Mouse (Mus musculus) heart, postnatal 0 days (tissue): ENCODE results near the gene Gfral. TPM values are rescaled to one million over a fixed set of nuclear protein-coding genes. Genes with fewer than 3 reads are reported as not detected.
"Not testable (repeated sequence)": the region's sequence is repeated elsewhere in the genome, so short reads cannot be mapped to it uniquely, and the experiment has no call there.

Experiments
- ATAC-seq: fragments of 200-750 bp; cut with Nextera tagmentation; 2 replicates; pipeline ENCODE4 v1.8.0; 2017; ENCODE audit warnings: low read depth, moderate number of reproducible peaks, moderate library complexity; ENCODE audit not compliant: insufficient read depth
- DNase-seq: peaks from one replicate; pipeline ENCODE4 v3.0.0-alpha.2; 2016; ENCODE audit warnings: low spot score
- H3K27ac ChIP-seq: fragments of 300-500 bp; sonication (generic); 2 replicates; pipeline ENCODE4 v1.5.1; 2014; ENCODE audit warnings: low read depth, mild to moderate bottlenecking
- H3K27me3 ChIP-seq: fragments of 300-500 bp; sonication (generic); 2 replicates; pipeline ENCODE4 v1.6.1; 2014; ENCODE audit warnings: low read length, mixed read lengths; ENCODE audit not compliant: control insufficient read depth, insufficient read depth
- H3K36me3 ChIP-seq: fragments of 300-500 bp; sonication (generic); replicated peaks from 2 replicates; pipeline ENCODE4 v1.6.1; 2014; ENCODE audit warnings: low read length, mixed read lengths; ENCODE audit not compliant: control insufficient read depth, insufficient read depth
- H3K4me1 ChIP-seq: fragments of 300-500 bp; sonication (generic); 2 replicates; pipeline ENCODE4 v1.6.1; 2014; ENCODE audit warnings: antibody characterized with exemption; ENCODE audit not compliant: control insufficient read depth, insufficient read depth
- H3K4me2 ChIP-seq: fragments of 300-500 bp; sonication (generic); 2 replicates; pipeline ENCODE4 v1.6.1; 2014; ENCODE audit warnings: low read depth, mild to moderate bottlenecking, low read length, moderate library complexity
- H3K4me3 ChIP-seq: fragments of 300-500 bp; sonication (generic); 2 replicates; pipeline ENCODE4 v1.5.1; 2014; ENCODE audit warnings: low read depth, low read length
- H3K9ac ChIP-seq: fragments of 300-500 bp; sonication (generic); replicated peaks from 2 replicates; pipeline ENCODE4 v1.6.1; 2014; ENCODE audit warnings: low read depth, low read length, mixed read lengths
- H3K9me3 ChIP-seq: fragments of 300-500 bp; sonication (generic); replicated peaks from 2 replicates; pipeline ENCODE4 v1.6.1; 2016; ENCODE audit warnings: low read length; ENCODE audit not compliant: control insufficient read depth
- CTCF ChIP-seq: IDR thresholded peaks from 2 replicates; pipeline ENCODE4 v1.5.1; 2016; ENCODE audit warnings: antibody characterized with exemption, control low read depth, low read depth
- EP300 ChIP-seq: IDR thresholded peaks from 2 replicates; pipeline ENCODE4 v1.6.1; 2016; ENCODE audit warnings: antibody characterized with exemption, low read depth
- WGBS: fragments of 180-500 bp; shearing (Covaris S2); extraction: QIAGEN DNeasy Blood & Tissue Kit; methylation state at CpG from one replicate; pipeline ENCODE4 v1.1.7; 2014; 5-methylcytosine and 5-hydroxymethylcytosine counted together
- polyA plus RNA-seq: library from polyadenylated mRNA; unstranded; fragments of >200 nt; fragmentation: Nextera tagmentation; extraction: Ambion mirVana; gene quantifications from 2 replicates; pipeline ENCODE4 v1.2.1, GENCODE M21; 2015
- total RNA-seq: library from RNA; depleted of rRNA; stranded (reverse); fragments of >200 nt; gene quantifications from 2 replicates; pipeline ENCODE4 v1.2.3, GENCODE M21; 2014; ENCODE audit warnings: low replicate concordance; rRNA removed

Gene Gfral
- total and polyA plus RNA-seq, 2 experiments from 2014 or later = not detected

DNA sequence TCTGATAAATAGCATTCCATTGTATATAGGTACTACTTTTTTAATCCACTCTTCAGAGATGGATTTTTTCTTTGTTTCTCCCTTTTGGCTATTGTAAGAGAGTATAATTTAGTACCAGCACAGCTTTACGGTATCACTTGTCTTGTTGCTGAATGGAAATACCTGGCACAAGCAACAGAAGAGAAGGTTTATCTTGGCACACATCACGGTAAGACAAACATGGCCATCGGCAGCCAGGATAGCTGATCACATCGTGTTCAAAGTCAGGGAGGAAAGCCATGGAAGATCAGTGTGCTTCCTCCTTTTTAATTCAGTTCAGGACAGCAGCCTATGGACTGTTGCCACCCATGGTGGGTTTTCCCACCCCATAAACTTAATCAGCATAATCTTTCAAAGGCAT lies 89.2 kb downstream of the Gfral start:
- Histone ChIP-seq H3K27ac (no peak overlapping the region), H3K36me3 (no peaks in the 10 kb centered on the region), H3K27me3 (no peaks in the 10 kb centered on the region), H3K4me1 (no peaks in the 10 kb centered on the region), H3K4me3 (no peak overlapping the region), H3K9me3 (no peaks in the 10 kb centered on the region), H3K4me2 (no peak overlapping the region), H3K9ac (no peak overlapping the region)
- TF ChIP-seq CTCF (no peak), EP300 (no peak)
- WGBS = 69% methylated on average over 4 of the region's 4 CpGs
- ATAC-seq (no peak), DNase-seq (no peak)

GRCm38 (mm10) chr9:76122888-76123287 lies 90.6 kb downstream of the Gfral start:
- not testable (repeated sequence) for ATAC-seq, H3K9me3 ChIP-seq, H3K4me1 ChIP-seq, H3K9ac ChIP-seq, H3K36me3 ChIP-seq, H3K27me3 ChIP-seq, H3K27ac ChIP-seq, H3K4me3 ChIP-seq, H3K4me2 ChIP-seq
- 0% methylated on average over 2 of the region's 2 CpGs for WGBS
- peak; percentile 77 for TF ChIP-seq CTCF
- DNase-seq = peak; percentile 67

Other genes with a start within 250 kb of the Gfral start
- gene Hmgcll1, start 198.8 kb downstream of the Gfral start, total RNA-seq = 1.3 TPM in 1 of 2 replicates, not detected in the other
- 0.37 TPM in 2 replicates for gene Hmgcll1, start 198.8 kb downstream of the Gfral start, polyA plus RNA-seq
- gene Hcrtr2, start 110.2 kb upstream of the Gfral start, total RNA-seq = not detected in 2 replicates
- not detected in 2 replicates for gene Hcrtr2, start 110.2 kb upstream of the Gfral start, polyA plus RNA-seq